Mouse (Mus musculus) gastrocnemius, postnatal 4 days (tissue): Measurements from ENCODE around the gene Aqp8. TPM values are rescaled to one million over a fixed set of nuclear protein-coding genes. Genes with fewer than 3 reads are reported as not detected.

Experiments used
- DNase-seq, 2 experiments: peaks; one replicate each; pipeline ENCODE4 v3.0.0; 2021 to 2022; ENCODE audit warnings: low spot score in 2 of 2, mixed read lengths in 2 of 2
- total RNA-seq, 2 experiments: library from RNA; stranded (reverse); gene quantifications; 2 replicates each; pipeline ENCODE4 v1.2.3; 2021

The Aqp8 gene
- total RNA-seq, 2 experiments from 2014 or later: 0.18 TPM; not detected in 1

GRCm38 (mm10) chr7:123467961-123468360 lies 5.9 kb downstream of the Aqp8 start:
- DNase-seq: no peak

- DNase-seq: no peak
Observed at GRCm38 (mm10) chr7:123487703-123488102, 25.6 kb downstream of the Aqp8 start.

- no peak for DNase-seq
Observed at GRCm38 (mm10) chr7:123499481-123500238, 37.6 kb downstream of the Aqp8 start.

GRCm38 (mm10) chr7:123500239-123501219 lies 38.4 kb downstream of the Aqp8 start, which contains the start of gene Zkscan2:
Zkscan2 (minus strand) TSS chr7:123500449.
- peak; percentile 30 to 72 for DNase-seq

- DNase-seq: peak; percentile 27 to 65
Observed at GRCm38 (mm10) chr7:123503358-123503757, 41.3 kb downstream of the Aqp8 start.

- no peak for DNase-seq
Observed at GRCm38 (mm10) chr7:123507946-123508345, 45.9 kb downstream of the Aqp8 start.

Other genes starting within 250 kb of the Aqp8 start
- not detected for gene Slc5a11, start 247.5 kb upstream of the Aqp8 start, total RNA-seq
- 10 to 100 TPM; 28.9 to 32.6 TPM for gene Lcmt1, start 92.5 kb upstream of the Aqp8 start, total RNA-seq
- gene Arhgap17, start 92.4 kb upstream of the Aqp8 start, total RNA-seq: 10 to 100 TPM; 28.8 to 31.7 TPM
- 1 to 10 TPM; 1.2 to 1.3 TPM for gene Zkscan2, start 38.2 kb downstream of the Aqp8 start, total RNA-seq